Mouse (Mus musculus): ENCODE results near the gene Rbfox1.

The Rbfox1 gene

GRCm38 (mm10) chr16:6095604-6096372 is 210.6 kb downstream of the Rbfox1 start:
- peak; percentile 11 for DNase-seq (ENCODE audit: low spot score)

- peak; percentile 48 for DNase-seq (ENCODE audit: low spot score)
Measured at GRCm38 (mm10) chr16:6097244-6098040, 212.3 kb downstream of the Rbfox1 start.

- no peak for DNase-seq (ENCODE audit: low spot score)
Measured at GRCm38 (mm10) chr16:6098116-6098515, 213.0 kb downstream of the Rbfox1 start.

GRCm38 (mm10) chr16:6099598-6099997 is 214.4 kb downstream of the Rbfox1 start:
- DNase-seq (ENCODE audit: low spot score) = no peak

GRCm38 (mm10) chr16:6100421-6100877 is 215.3 kb downstream of the Rbfox1 start:
- no peak for DNase-seq (ENCODE audit: low spot score)

GRCm38 (mm10) chr16:6103713-6104112 is 218.6 kb downstream of the Rbfox1 start:
- no peak for DNase-seq (ENCODE audit: low spot score)

GRCm38 (mm10) chr16:6110121-6110520 is 225.0 kb downstream of the Rbfox1 start:
- DNase-seq (ENCODE audit: low spot score) = no peak

GRCm38 (mm10) chr16:6113836-6114475 is 228.8 kb downstream of the Rbfox1 start:
- no peak for DNase-seq (ENCODE audit: low spot score)

GRCm38 (mm10) chr16:6119472-6119871 is 234.3 kb downstream of the Rbfox1 start:
- DNase-seq (ENCODE audit: low spot score) = no peak

- DNase-seq (ENCODE audit: low spot score) = no peak
Measured at GRCm38 (mm10) chr16:6121232-6121631, 236.1 kb downstream of the Rbfox1 start.

GRCm38 (mm10) chr16:6122859-6123258 is 237.7 kb downstream of the Rbfox1 start:
- no peak for DNase-seq (ENCODE audit: low spot score)

- no peak for DNase-seq (ENCODE audit: low spot score)
Measured at GRCm38 (mm10) chr16:6128314-6128713, 243.2 kb downstream of the Rbfox1 start.

GRCm38 (mm10) chr16:6135016-6135415 is 249.9 kb downstream of the Rbfox1 start:
- DNase-seq (ENCODE audit: low spot score) = no peak

GRCm38 (mm10) chr16:6139432-6139831 is 254.3 kb downstream of the Rbfox1 start:
- no peak for DNase-seq (ENCODE audit: low spot score)

- no peak for DNase-seq (ENCODE audit: low spot score)
Measured at GRCm38 (mm10) chr16:6147957-6148356, 262.8 kb downstream of the Rbfox1 start.

- DNase-seq (ENCODE audit: low spot score) = no peak
Measured at GRCm38 (mm10) chr16:6149345-6149744, 264.2 kb downstream of the Rbfox1 start.

GRCm38 (mm10) chr16:6155556-6155955 is 270.4 kb downstream of the Rbfox1 start:
- DNase-seq (ENCODE audit: low spot score) = no peak

- DNase-seq (ENCODE audit: low spot score) = no peak
Measured at GRCm38 (mm10) chr16:6164476-6164875, 279.3 kb downstream of the Rbfox1 start.

GRCm38 (mm10) chr16:6169346-6169745 is 284.2 kb downstream of the Rbfox1 start:
- no peak for DNase-seq (ENCODE audit: low spot score)

GRCm38 (mm10) chr16:6180819-6181218 is 295.7 kb downstream of the Rbfox1 start:
- no peak for DNase-seq (ENCODE audit: low spot score)

GRCm38 (mm10) chr16:6182329-6182728 is 297.2 kb downstream of the Rbfox1 start:
- DNase-seq (ENCODE audit: low spot score) = no peak

- no peak for DNase-seq (ENCODE audit: low spot score)
Measured at GRCm38 (mm10) chr16:6192358-6192757, 307.2 kb downstream of the Rbfox1 start.

- no peak for DNase-seq (ENCODE audit: low spot score)
Measured at GRCm38 (mm10) chr16:6206431-6206830, 321.3 kb downstream of the Rbfox1 start.

All from embryo, embryonic 10.5 days (tissue).